Mouse (Mus musculus): ENCODE measurements around the gene Smim8. TPM values are rescaled to one million over a fixed set of nuclear protein-coding genes. Genes with fewer than 3 reads are reported as not detected.

The Smim8 gene
- 6.3 and 9.1 TPM in 2 replicates for polyA plus RNA-seq (2012; rRNA removed; ENCODE audit: low replicate concordance)

DNA sequence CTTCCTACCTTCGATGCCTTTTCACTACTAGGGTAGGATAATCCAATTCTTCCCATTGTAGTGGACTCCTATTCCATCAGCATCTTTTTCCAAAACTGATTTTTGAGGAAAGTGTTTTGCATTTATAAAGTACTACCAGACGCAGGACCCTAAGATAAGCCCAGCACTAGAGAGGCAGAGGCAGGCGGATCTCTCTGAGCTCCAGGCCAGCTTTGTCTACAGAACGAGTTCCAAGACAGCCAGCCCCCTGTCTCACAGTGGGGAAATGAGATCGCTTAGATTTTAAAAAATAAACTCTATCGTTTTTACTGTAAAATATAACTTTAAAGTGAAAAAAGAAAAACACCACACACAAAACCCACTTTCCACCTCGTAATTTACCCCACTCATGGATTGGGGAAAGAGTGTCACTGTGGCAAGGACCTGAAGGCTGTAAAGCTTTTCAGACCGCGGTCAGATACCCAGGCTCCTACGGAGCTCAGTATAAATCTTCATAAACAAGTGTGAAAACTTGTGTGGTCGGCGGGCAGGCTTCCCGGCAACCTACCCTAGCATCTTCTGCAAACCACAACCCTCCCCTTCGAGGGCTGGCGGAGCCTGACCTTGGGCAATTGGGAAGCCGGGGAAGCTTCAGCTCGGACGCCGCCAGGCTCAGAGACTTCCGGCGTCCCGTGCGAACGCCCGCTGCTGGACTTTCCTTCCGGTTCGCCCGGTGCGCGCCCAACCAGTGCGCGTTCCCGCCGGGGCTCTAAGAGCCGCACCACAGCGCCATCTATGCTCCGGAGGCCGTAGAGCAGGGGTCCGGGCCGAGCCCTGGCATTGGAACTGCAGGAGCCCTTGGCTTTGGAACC, at the start of gene Smim8:
Gene Smim8 (minus strand): TSS at position 747 of the 851 bp plus-strand sequence.

DNA sequence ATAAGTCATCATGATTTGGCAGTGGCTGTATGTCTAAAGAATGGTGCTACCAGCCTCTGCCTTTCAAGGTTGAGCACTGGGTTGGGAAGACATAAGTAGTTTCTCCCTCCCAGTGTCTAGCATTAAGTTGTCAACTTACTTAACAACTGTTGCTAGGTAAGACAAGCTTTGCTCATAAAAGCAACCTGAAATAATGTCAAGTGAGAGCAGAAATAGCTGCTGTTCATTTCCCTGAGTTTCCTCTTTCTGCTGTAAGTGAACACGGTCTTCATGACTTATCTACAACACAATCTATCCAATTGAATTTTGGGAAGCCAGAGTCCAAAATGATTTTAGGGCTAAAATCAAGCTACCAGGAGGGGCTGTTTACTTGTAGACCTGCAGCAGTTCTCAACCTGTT, 22.1 kb downstream of the Smim8 start, which contains the start of gene Gm136:
Gene Gm136 (minus strand): TSS at position 101 of the 400 bp plus-strand sequence.

DNA sequence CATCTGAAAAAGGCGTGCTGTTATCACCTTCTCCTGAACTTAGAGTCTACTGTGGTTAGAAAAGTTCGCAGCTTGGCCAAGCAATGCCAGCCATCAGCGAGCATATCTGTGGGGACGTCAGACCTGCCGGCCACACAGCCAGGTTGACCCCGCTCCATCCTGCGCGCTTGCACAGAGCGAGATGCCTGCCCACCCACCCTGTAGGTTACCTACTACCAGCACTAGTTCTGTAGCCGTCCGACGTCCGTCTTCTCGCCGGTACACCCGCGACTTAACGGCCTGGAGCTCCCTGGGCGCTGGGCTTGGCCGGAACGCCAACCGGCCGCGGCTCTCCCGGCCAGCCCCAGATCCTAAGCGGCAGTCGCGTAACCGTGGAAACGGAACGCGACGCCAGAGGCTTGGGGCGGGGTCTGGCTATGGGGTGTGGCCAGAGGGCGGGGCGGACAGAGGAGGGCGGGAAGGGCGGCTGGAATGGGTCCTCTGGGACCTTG, 48.3 kb downstream of the Smim8 start, which contains the start of gene Cfap206:
Gene Cfap206 (minus strand): TSS at position 356 of the 491 bp plus-strand sequence.

Other genes with a start within 250 kb of the Smim8 start
- gene Akirin2, start 227.5 kb downstream of the Smim8 start, polyA plus RNA-seq (2012; rRNA removed; ENCODE audit: low replicate concordance): 20.6 and 30.3 TPM in 2 replicates
- gene Orc3, start 163.5 kb downstream of the Smim8 start, polyA plus RNA-seq (2012; rRNA removed; ENCODE audit: low replicate concordance): 29.1 and 33.8 TPM in 2 replicates
- 13.0 and 13.2 TPM in 2 replicates for gene Rars2, start 163.5 kb downstream of the Smim8 start, polyA plus RNA-seq (2012; rRNA removed; ENCODE audit: low replicate concordance)
- gene Slc35a1, start 91.0 kb downstream of the Smim8 start, polyA plus RNA-seq (2012; rRNA removed; ENCODE audit: low replicate concordance): 15.6 and 16.8 TPM in 2 replicates
- 0.06 TPM in 1 of 2 replicates, not detected in the other for gene Cfap206, start 48.2 kb downstream of the Smim8 start, polyA plus RNA-seq (2012; rRNA removed; ENCODE audit: low replicate concordance)
- gene Gm136, start 22.2 kb downstream of the Smim8 start, polyA plus RNA-seq (2012; rRNA removed; ENCODE audit: low replicate concordance): not detected in 2 replicates
- 1.6 and 3.3 TPM in 2 replicates for gene Zfp292, start 104.5 kb upstream of the Smim8 start, polyA plus RNA-seq (2012; rRNA removed; ENCODE audit: low replicate concordance)
- not detected in 2 replicates for gene Cga, start 115.4 kb upstream of the Smim8 start, polyA plus RNA-seq (2012; rRNA removed; ENCODE audit: low replicate concordance)

Data from subcutaneous adipose tissue, adult 2 months (tissue).